Mouse (Mus musculus) adrenal gland, postnatal 4 days (tissue): ENCODE results near the gene Tmem185a. TPM values are rescaled to one million over a fixed set of nuclear protein-coding genes. Genes with fewer than 3 reads are reported as not detected.
"Not testable (repeated sequence)": the region's sequence is repeated elsewhere in the genome, so short reads cannot be mapped to it uniquely, and the experiment has no call there.

Experiments used
- DNase-seq, 2 experiments: peaks; one replicate each; pipeline ENCODE4 v3.0.0; 2021 to 2022; ENCODE audit warnings: low spot score in 2 of 2, mixed read lengths in 2 of 2
- long read RNA-seq, 2 experiments: library from polyadenylated mRNA; stranded (forward); transcript quantifications; one replicate each; pipeline ENCODE4 v2.0.0; 2021
- total RNA-seq, 2 experiments: library from RNA; stranded (reverse); gene quantifications; 2 replicates each; pipeline ENCODE4 v1.2.3; 2021

Gene Tmem185a
- 10 to 100 TPM; 60.9 to 66.9 TPM for total RNA-seq
- long read RNA-seq, experiment 1, transcript Tmem185a-202 (7 exons, 1,307 nt) = major isoform, 20 of 43 reads
- long read RNA-seq, experiment 1, partial matches to known transcripts = 0 of 43 reads
- long read RNA-seq, experiment 1, other reads (novel, unspliced or antisense) = 20 of 43 reads
- long read RNA-seq, experiment 2, transcript Tmem185a-202 (7 exons, 1,307 nt) = major isoform, 39 of 85 reads
- long read RNA-seq, experiment 2, partial matches to known transcripts = 4 of 85 reads
- long read RNA-seq, experiment 2, other reads (novel, unspliced or antisense) = 40 of 85 reads

DNA sequence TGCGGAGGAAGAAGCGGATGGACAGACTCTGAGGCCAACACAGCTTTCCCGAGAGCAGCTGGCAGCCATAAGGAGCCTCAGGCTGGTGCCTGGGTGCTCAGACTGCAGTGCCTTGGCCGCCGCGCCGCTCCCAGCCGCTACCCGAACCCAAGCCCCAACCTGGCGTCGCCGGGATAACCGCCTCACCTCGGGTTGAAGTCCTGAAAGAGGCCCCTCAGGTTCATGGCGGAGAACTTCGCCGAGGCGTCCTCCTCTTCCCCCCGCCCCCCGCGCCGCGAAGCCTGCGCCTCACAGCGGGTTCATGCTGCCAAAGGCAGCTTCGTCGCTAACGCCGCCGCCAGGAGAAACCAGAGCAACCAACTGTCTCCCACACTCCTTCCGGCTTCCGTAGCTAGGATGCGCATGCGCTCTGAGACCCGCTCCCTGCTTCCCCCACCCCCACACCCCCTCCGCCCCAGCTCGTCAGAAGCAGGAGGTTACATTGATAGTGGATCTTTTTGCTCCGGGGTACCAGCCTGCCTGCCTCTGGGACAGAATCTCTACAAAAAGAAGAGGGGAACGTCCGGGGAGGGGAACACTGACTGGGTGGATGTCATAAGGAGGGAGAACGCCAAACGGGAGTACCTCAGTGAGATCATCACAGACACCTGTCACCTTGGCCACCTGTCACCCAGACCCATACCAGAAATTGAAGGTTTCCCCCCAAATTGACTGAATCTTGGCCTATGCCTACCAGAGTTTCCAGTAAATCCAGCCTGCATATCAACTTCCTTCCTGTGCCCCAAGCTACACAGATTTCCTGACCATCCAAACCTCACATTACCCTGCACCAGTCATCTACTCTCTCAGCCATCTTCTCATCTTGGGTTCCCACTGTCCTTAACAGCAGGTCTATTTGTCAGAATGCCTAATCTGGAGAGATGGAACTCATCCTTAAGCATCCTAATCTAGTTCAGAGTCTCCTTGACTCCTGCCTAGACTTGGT is at the start of gene Tmem185a:
Gene Tmem185a (minus strand): TSS at position 389 of the 985 bp plus-strand sequence.
- DNase-seq = peak; percentile 50 to 60

DNA sequence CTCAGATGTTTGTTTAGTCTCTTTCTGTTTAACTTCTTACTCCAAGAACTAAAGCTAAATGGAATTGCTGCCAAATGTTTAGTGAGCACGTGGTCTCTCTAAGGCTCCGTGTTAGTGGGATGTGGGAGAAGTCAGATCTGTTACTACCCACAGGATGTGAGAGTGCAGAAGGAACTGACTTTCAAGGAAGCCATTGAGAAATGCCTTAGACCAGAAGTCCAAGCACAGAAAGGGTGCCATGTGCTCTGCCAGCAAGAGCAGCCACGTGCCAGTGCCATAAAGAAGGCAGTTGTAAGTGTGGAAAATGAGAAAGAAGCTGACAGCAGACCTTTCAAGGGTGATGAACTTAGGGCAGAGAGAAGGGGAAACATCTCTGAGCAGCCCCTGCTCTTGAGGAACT is 37.4 kb upstream of the Tmem185a start:
- not testable (repeated sequence) for DNase-seq

- not testable (repeated sequence) for DNase-seq
Observed at GRCm38 (mm10) chrX:70487328-70487727, 10.3 kb upstream of the Tmem185a start.

DNA sequence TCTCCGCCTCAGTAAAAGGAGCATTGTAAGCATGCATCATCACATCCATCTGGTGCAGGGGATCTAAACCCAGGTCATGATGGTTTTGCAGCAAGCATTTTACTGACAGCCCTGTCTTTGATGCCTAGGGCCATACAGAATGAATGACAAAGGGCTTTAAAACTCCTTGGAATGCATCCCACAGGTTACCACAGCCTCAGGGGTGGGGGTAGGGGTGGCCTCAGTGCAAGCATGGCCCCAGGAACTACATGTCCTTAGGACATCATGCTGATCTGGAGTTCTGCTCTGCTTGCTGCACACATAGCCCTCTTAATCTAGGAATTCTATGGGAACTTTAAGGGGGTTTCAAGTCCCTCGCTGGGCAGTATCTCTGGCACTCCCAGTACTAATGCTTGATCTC is 5.2 kb upstream of the Tmem185a start:
- DNase-seq = no peak

DNA sequence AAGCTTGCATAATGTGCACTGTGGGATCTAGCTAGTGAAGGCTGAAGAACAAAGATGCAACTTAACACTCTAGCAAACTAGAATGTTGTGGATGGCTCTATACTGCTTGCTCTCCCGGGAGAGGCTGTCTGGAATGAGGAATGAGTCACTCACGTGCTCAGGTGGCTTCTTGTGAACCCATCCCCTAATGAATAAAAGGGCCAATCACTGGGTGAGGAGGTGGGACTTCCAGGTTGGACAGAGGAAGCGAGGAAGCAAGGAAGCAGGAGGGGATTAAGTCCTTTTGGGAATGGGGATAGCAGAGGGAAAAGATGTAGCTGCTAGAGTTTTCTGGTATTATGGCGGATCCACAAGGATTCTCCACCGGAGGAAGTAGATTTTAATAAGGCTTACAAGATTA is 1.7 kb upstream of the Tmem185a start:
- no peak for DNase-seq

GRCm38 (mm10) chrX:70475215-70475765 is 1.7 kb downstream of the Tmem185a start:
- DNase-seq = no peak

DNA sequence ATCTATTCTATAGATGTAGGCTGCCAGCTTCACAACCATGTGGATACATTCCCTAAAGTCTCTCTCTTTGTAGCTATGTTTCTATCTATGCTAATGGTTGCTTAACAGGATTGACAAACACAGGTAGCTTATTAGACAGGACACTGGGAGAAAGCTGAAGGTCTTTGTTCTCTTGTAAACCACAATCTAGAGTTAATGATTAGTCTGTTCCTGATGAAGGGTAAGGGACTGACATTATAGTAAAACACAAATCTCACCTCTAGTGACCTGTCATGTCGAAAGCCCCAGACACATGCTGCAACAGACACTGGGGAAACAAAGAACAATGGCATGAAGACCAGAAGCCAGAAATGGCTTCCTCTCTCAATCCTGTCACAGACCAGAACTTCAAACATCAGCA is 10.1 kb downstream of the Tmem185a start:
- no peak for DNase-seq

GRCm38 (mm10) chrX:70465489-70465888 is 11.5 kb downstream of the Tmem185a start:
- DNase-seq = no peak

GRCm38 (mm10) chrX:70463621-70464020 is 13.4 kb downstream of the Tmem185a start:
- DNase-seq = no peak

- DNase-seq = not testable (repeated sequence)
Observed at GRCm38 (mm10) chrX:70452359-70452758, 24.6 kb downstream of the Tmem185a start.

DNA sequence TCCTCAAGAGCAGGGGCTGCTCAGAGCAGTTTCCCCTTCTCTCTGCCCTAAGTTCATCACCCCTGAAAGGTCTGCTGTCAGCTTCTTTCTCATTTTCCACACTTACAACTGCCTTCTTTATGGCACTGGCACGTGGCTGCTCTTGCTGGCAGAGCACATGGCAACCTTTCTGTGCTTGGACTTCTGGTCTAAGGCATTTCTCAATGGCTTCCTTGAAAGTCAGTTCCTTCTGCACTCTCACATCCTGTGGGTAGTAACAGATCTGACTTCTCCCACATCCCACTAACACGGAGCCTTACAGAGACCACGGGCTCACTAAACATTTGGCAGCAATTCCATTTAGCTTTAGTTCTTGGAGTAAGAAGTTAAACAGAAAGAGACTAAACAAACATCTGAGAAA is 51.5 kb downstream of the Tmem185a start:
- not testable (repeated sequence) for DNase-seq

Other genes starting within 250 kb of the Tmem185a start
- gene Ids, start 112.1 kb downstream of the Tmem185a start, total RNA-seq = 10 to 100 TPM; 29.3 to 29.8 TPM
- 10 to 100 TPM; 22.8 to 25.8 TPM for gene 1110012L19Rik, start 91.3 kb downstream of the Tmem185a start, total RNA-seq